Mouse (Mus musculus) midbrain, embryonic 10.5 days (tissue): Measurements from ENCODE around the gene Adam23. TPM values are rescaled to one million over a fixed set of nuclear protein-coding genes. Genes with fewer than 3 reads are reported as not detected.
"Not testable (repeated sequence)": the region's sequence is repeated elsewhere in the genome, so short reads cannot be mapped to it uniquely, and the experiment has no call there.

Source experiments
- DNase-seq: peaks from one replicate; pipeline ENCODE4 v3.0.0-alpha.2; 2017; ENCODE audit warnings: low spot score
- H3K27ac ChIP-seq: fragments of 300-500 bp; sonication (generic); replicated peaks from 2 replicates; pipeline ENCODE4 v1.5.1; 2016; ENCODE audit warnings: mild to moderate bottlenecking
- H3K27me3 ChIP-seq: fragments of 300-500 bp; sonication (generic); 2 replicates; pipeline ENCODE4 v1.6.1; 2016; ENCODE audit warnings: low read depth, mild to moderate bottlenecking; ENCODE audit not compliant: poor library complexity, severe bottlenecking
- H3K36me3 ChIP-seq: fragments of 300-500 bp; sonication (generic); 2 replicates; pipeline ENCODE4 v1.6.1; 2016; ENCODE audit warnings: mild to moderate bottlenecking, moderate library complexity
- H3K4me1 ChIP-seq: fragments of 300-500 bp; sonication (generic); 2 replicates; pipeline ENCODE4 v1.6.1; 2016
- H3K4me3 ChIP-seq: fragments of 300-500 bp; sonication (generic); 2 replicates; pipeline ENCODE4 v1.5.1; 2016; ENCODE audit warnings: mild to moderate bottlenecking, moderate library complexity
- H3K9me3 ChIP-seq: fragments of 300-500 bp; sonication (generic); replicated peaks from 2 replicates; pipeline ENCODE4 v1.6.1; 2016; ENCODE audit warnings: mild to moderate bottlenecking
- WGBS: fragments of 180-500 bp; shearing (Covaris S2); methylation state at CpG from one replicate; pipeline ENCODE4 v1.1.7; 2016; 5-methylcytosine and 5-hydroxymethylcytosine counted together
- polyA plus RNA-seq: library from polyadenylated mRNA; unstranded; fragments of >200 nt; fragmentation: Nextera tagmentation; extraction: Ambion mirVana; gene quantifications from 2 replicates; pipeline ENCODE4 v1.2.1, GENCODE M21; 2016

Gene Adam23
- polyA plus RNA-seq, 1 experiment from 2014 or later, result 4.2 TPM

- Histone ChIP-seq H3K36me3 (no peaks in the 10 kb centered on the region), H3K27ac (no peak overlapping the region), H3K4me3 (no peak overlapping the region), H3K4me1 (no peaks in the 10 kb centered on the region), H3K27me3 (no peaks in the 10 kb centered on the region), H3K9me3 (no peaks in the 10 kb centered on the region)
- DNase-seq, result no peak
- WGBS, result 67% methylated on average over 2 of the region's 2 CpGs
Measured at GRCm38 (mm10) chr1:63628211-63628610, 182.5 kb downstream of the Adam23 start.

- not testable (repeated sequence) for H3K4me3 ChIP-seq, H3K36me3 ChIP-seq, H3K4me1 ChIP-seq, H3K27me3 ChIP-seq, H3K27ac ChIP-seq, H3K9me3 ChIP-seq, DNase-seq
Measured at GRCm38 (mm10) chr1:63630390-63630789, 184.7 kb downstream of the Adam23 start.

DNA sequence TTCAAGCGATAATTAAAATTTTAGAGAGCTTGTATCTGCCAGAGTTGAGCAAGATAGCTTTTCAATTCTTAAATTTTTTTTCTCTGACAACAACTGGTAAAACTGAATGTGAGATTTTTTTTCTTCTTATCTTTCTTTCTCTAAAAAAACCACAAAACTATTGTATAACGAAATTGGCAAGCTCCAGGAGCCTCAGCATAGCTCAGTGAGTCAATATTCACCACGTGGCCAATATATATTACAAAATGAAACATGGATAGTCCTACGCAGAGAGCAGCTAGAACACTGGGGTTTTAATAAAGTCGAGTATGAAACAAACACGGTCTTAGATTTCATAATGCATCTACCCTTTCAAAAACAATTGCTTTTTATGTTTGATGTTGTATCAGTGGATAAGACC is 194.2 kb downstream of the Adam23 start:
- WGBS, result 82% methylated on average over 6 of the region's 6 CpGs

More for the DNA sequence above, 194.2 kb downstream of the Adam23 start:
- H3K36me3 ChIP-seq, result no peaks in the 10 kb centered on the region
- DNase-seq, result no peak
- H3K9me3 ChIP-seq, result no peaks in the 10 kb centered on the region
- no peaks in the 10 kb centered on the region for H3K4me1 ChIP-seq
- H3K27ac ChIP-seq, result no peak overlapping the region
- no peaks in the 10 kb centered on the region for H3K27me3 ChIP-seq
- no peak overlapping the region for H3K4me3 ChIP-seq

Other genes with a start within 250 kb of the Adam23 start
- gene Gpr1, start 231.3 kb upstream of the Adam23 start, polyA plus RNA-seq, result 0.25 and 0.30 TPM in 2 replicates
- gene Zdbf2, start 172.6 kb upstream of the Adam23 start, polyA plus RNA-seq, result 18.1 and 19.3 TPM in 2 replicates
- not detected in 2 replicates for gene Gm39653, start 170.1 kb downstream of the Adam23 start, polyA plus RNA-seq
- gene Dytn, start 241.0 kb downstream of the Adam23 start, polyA plus RNA-seq, result not detected in 2 replicates